Mouse (Mus musculus): ENCODE measurements around the gene Srsf4. TPM values are rescaled to one million over a fixed set of nuclear protein-coding genes. Genes with fewer than 3 reads are reported as not detected.

The Srsf4 gene
- polyA plus RNA-seq, 1 experiment from 2014 or later, result 109 TPM

GRCm38 (mm10) chr4:131843290-131843743 is 30.1 kb upstream of the Srsf4 start, which contains the start of gene Mecr:
Mecr (plus strand) TSS chr4:131843470.
- Histone ChIP-seq H3K27me3 (peaks cover 34% of the 10 kb centered on the region), H3K4me2 (peak within 1 kb of the TSS; percentile 93), H3K9ac (peak within 1 kb of the TSS; percentile 82), H3K27ac (replicated peaks) (no peak within 1 kb of the TSS), H3K4me3 (peak within 1 kb of the TSS; percentile 88), H3K9me3 (no peaks in the 10 kb centered on the region), H3K4me1 (replicated peaks) (peaks cover 15% of the 10 kb centered on the region), H3K36me3 (0 out of 2 replicates have a peak, but pooled peaks cover 3% of the 10 kb centered on the region)
- under 1% methylated on average over 37 of the region's 37 CpGs for WGBS
- peak; percentile 86 for ATAC-seq (ENCODE audit: low read depth)

GRCm38 (mm10) chr4:131845991-131846778 is 27.2 kb upstream of the Srsf4 start:
- Histone ChIP-seq H3K4me1 (replicated peaks) (peaks cover 30% of the 10 kb centered on the region), H3K36me3 (0 out of 2 replicates have a peak, but pooled peaks cover 7% of the 10 kb centered on the region), H3K4me2 (no peak overlapping the region), H3K9ac (no peak overlapping the region), H3K27ac (replicated peaks) (no peak overlapping the region), H3K4me3 (no peak overlapping the region), H3K9me3 (no peaks in the 10 kb centered on the region), H3K27me3 (peaks cover 11% of the 10 kb centered on the region)
- WGBS, result 82% methylated on average over 8 of the region's 8 CpGs
- no peak for ATAC-seq (ENCODE audit: low read depth)

GRCm38 (mm10) chr4:131848082-131848481 is 25.3 kb upstream of the Srsf4 start:
- no peak overlapping the region for H3K4me3 ChIP-seq
- no peak for ATAC-seq (ENCODE audit: low read depth)
- H3K4me1 ChIP-seq (replicated peaks), result peaks cover 33% of the 10 kb centered on the region
- H3K27ac ChIP-seq (replicated peaks), result no peak overlapping the region
- H3K9me3 ChIP-seq, result no peaks in the 10 kb centered on the region
- H3K4me2 ChIP-seq, result no peak overlapping the region
- no peaks in the 10 kb centered on the region for H3K27me3 ChIP-seq
- 0 out of 2 replicates have a peak, but pooled peaks cover 7% of the 10 kb centered on the region for H3K36me3 ChIP-seq
- no peak overlapping the region for H3K9ac ChIP-seq
- WGBS, result 71% methylated on average over 6 of the region's 6 CpGs

- 21% methylated on average over 5 of the region's 5 CpGs for WGBS
- no peaks in the 10 kb centered on the region for H3K27me3 ChIP-seq
Measured at GRCm38 (mm10) chr4:131849986-131850638, 23.3 kb upstream of the Srsf4 start.

GRCm38 (mm10) chr4:131854950-131855349 is 18.5 kb upstream of the Srsf4 start:
- H3K27ac ChIP-seq (replicated peaks), result no peak overlapping the region
- H3K9ac ChIP-seq, result no peak overlapping the region
- no peak overlapping the region for H3K4me2 ChIP-seq
- 85% methylated on average over 5 of the region's 5 CpGs for WGBS
- peaks cover 15% of the 10 kb centered on the region for H3K4me1 ChIP-seq (replicated peaks)
- no peak overlapping the region for H3K4me3 ChIP-seq
- ATAC-seq (ENCODE audit: low read depth), result no peak
- H3K27me3 ChIP-seq, result no peaks in the 10 kb centered on the region
- peaks cover 18% of the 10 kb centered on the region for H3K36me3 ChIP-seq
- H3K9me3 ChIP-seq, result no peaks in the 10 kb centered on the region

More at GRCm38 (mm10) chr4:131849986-131850638, 23.3 kb upstream of the Srsf4 start:
- Histone ChIP-seq H3K4me3 (no peak overlapping the region), H3K4me2 (no peak overlapping the region), H3K9me3 (no peaks in the 10 kb centered on the region), H3K4me1 (replicated peaks) (peaks cover 19% of the 10 kb centered on the region), H3K27ac (replicated peaks) (peak overlapping the region; percentile 61), H3K9ac (peak overlapping the region; percentile 14; the same call in 1 of the 2 replicates), H3K36me3 (0 out of 2 replicates have a peak, but pooled peaks cover 7% of the 10 kb centered on the region)
- ATAC-seq (ENCODE audit: low read depth), result no peak

GRCm38 (mm10) chr4:131860492-131861340 is 12.7 kb upstream of the Srsf4 start:
- 51% methylated on average over 15 of the region's 15 CpGs for WGBS
- ATAC-seq (ENCODE audit: low read depth), result peak; percentile 50; the same call in 1 of the 2 replicates
- Histone ChIP-seq H3K4me1 (replicated peaks) (no peaks in the 10 kb centered on the region), H3K36me3 (peaks cover 50% of the 10 kb centered on the region), H3K27me3 (no peaks in the 10 kb centered on the region), H3K4me3 (no peak overlapping the region), H3K4me2 (no peak overlapping the region), H3K27ac (replicated peaks) (no peak overlapping the region), H3K9ac (0 out of 2 replicates have a peak overlapping the region, but pooled peaks have one; percentile 45), H3K9me3 (no peaks in the 10 kb centered on the region)

GRCm38 (mm10) chr4:131861341-131861739 is 12.1 kb upstream of the Srsf4 start:
- H3K4me3 ChIP-seq, result no peak overlapping the region
- 85% methylated on average over 4 of the region's 4 CpGs for WGBS
- ATAC-seq (ENCODE audit: low read depth), result no peak
- H3K4me2 ChIP-seq, result no peak overlapping the region
- no peaks in the 10 kb centered on the region for H3K9me3 ChIP-seq
- H3K27ac ChIP-seq (replicated peaks), result no peak overlapping the region
- H3K36me3 ChIP-seq, result peaks cover 54% of the 10 kb centered on the region
- no peaks in the 10 kb centered on the region for H3K27me3 ChIP-seq
- H3K4me1 ChIP-seq (replicated peaks), result no peaks in the 10 kb centered on the region
- H3K9ac ChIP-seq, result no peak overlapping the region

- H3K36me3 ChIP-seq, result peaks cover 6% of the 10 kb centered on the region; the same call in 1 of the 2 replicates
- H3K4me2 ChIP-seq, result peak overlapping the region; percentile 71
- WGBS, result 11% methylated on average over 11 of the region's 11 CpGs
- no peaks in the 10 kb centered on the region for H3K9me3 ChIP-seq
- peak; percentile 17 for ATAC-seq (ENCODE audit: low read depth)
- H3K4me1 ChIP-seq (replicated peaks), result peaks cover 39% of the 10 kb centered on the region
- peak overlapping the region; percentile 96 for H3K4me3 ChIP-seq
- H3K27me3 ChIP-seq, result no peaks in the 10 kb centered on the region
- H3K27ac ChIP-seq (replicated peaks), result peak overlapping the region; percentile 100
- H3K9ac ChIP-seq, result peak overlapping the region; percentile 83
Measured at GRCm38 (mm10) chr4:131872672-131873292, 635 bp upstream of the Srsf4 start.

- Histone ChIP-seq H3K27ac (replicated peaks) (peak overlapping the region; percentile 100), H3K9ac (peak overlapping the region; percentile 100), H3K4me1 (replicated peaks) (peaks cover 48% of the 10 kb centered on the region), H3K4me2 (peak overlapping the region; percentile 99), H3K9me3 (no peaks in the 10 kb centered on the region), H3K27me3 (no peaks in the 10 kb centered on the region), H3K4me3 (peak overlapping the region; percentile 96), H3K36me3 (no peaks in the 10 kb centered on the region)
- no peak for ATAC-seq (ENCODE audit: low read depth)
- under 1% methylated on average over 20 of the region's 20 CpGs for WGBS
Measured at GRCm38 (mm10) chr4:131874169-131874536, 736 bp downstream of the Srsf4 start.

GRCm38 (mm10) chr4:131874567-131874966 is 1.1 kb downstream of the Srsf4 start:
- Histone ChIP-seq H3K4me1 (replicated peaks) (peaks cover 52% of the 10 kb centered on the region), H3K36me3 (no peaks in the 10 kb centered on the region), H3K9ac (peak overlapping the region; percentile 100), H3K27me3 (no peaks in the 10 kb centered on the region), H3K4me3 (peak overlapping the region; percentile 96), H3K27ac (replicated peaks) (peak overlapping the region; percentile 100), H3K9me3 (no peaks in the 10 kb centered on the region), H3K4me2 (peak overlapping the region; percentile 99)
- ATAC-seq (ENCODE audit: low read depth), result no peak
- WGBS, result 4% methylated on average over 11 of the region's 11 CpGs

- 46% methylated on average over 3 of the region's 3 CpGs for WGBS
- peaks cover 59% of the 10 kb centered on the region for H3K4me1 ChIP-seq (replicated peaks)
- peak overlapping the region; percentile 99 for H3K4me2 ChIP-seq
Measured at GRCm38 (mm10) chr4:131875242-131875641, 1.8 kb downstream of the Srsf4 start.

More at GRCm38 (mm10) chr4:131875242-131875641, 1.8 kb downstream of the Srsf4 start:
- no peaks in the 10 kb centered on the region for H3K36me3 ChIP-seq
- ATAC-seq (ENCODE audit: low read depth), result no peak
- H3K27me3 ChIP-seq, result no peaks in the 10 kb centered on the region
- peak overlapping the region; percentile 100 for H3K9ac ChIP-seq
- peak overlapping the region; percentile 96 for H3K4me3 ChIP-seq
- no peaks in the 10 kb centered on the region for H3K9me3 ChIP-seq
- H3K27ac ChIP-seq (replicated peaks), result no peak overlapping the region

Data from neural tube, embryonic 13.5 days (tissue).